Mouse (Mus musculus) small intestine, adult 2 months (tissue): ENCODE measurements around the gene Tcirg1. TPM values are rescaled to one million over a fixed set of nuclear protein-coding genes. Genes with fewer than 3 reads are reported as not detected.

Source experiments
- H3K27ac ChIP-seq: fragments of 200-500 bp; 2 replicates; pipeline ENCODE4 v1.5.1; 2012; ENCODE audit warnings: low read depth, low read length, control low read depth, inconsistent platforms; ENCODE audit not compliant: insufficient read depth
- H3K27me3 ChIP-seq: fragments of 200-500 bp; 2 replicates; pipeline ENCODE4 v1.6.1; 2012; ENCODE audit warnings: mild to moderate bottlenecking, moderate library complexity, low read length, inconsistent platforms; ENCODE audit not compliant: control insufficient read depth, insufficient read depth
- H3K36me3 ChIP-seq: fragments of 200-500 bp; 2 replicates; pipeline ENCODE4 v1.6.1; 2012; ENCODE audit warnings: mild to moderate bottlenecking, low read length, control low read depth, inconsistent platforms; ENCODE audit not compliant: control insufficient read depth, insufficient read depth
- H3K4me1 ChIP-seq: fragments of 200-500 bp; 2 replicates; pipeline ENCODE4 v1.6.1; 2012; ENCODE audit warnings: low read length, inconsistent platforms, mixed read lengths; ENCODE audit not compliant: control insufficient read depth, insufficient read depth, insufficient read length
- H3K4me3 ChIP-seq: fragments of 200-500 bp; 2 replicates; pipeline ENCODE4 v1.5.1; 2012; ENCODE audit warnings: low read depth, mild to moderate bottlenecking, control low read depth, inconsistent platforms, low read length, moderate library complexity
- CTCF ChIP-seq: fragments of 200-500 bp; IDR thresholded peaks from 2 replicates; pipeline ENCODE4 v1.5.1; 2012; ENCODE audit warnings: low read depth, mild to moderate bottlenecking, control low read depth, inconsistent platforms, low read length, moderate library complexity, mixed read lengths; ENCODE audit not compliant: insufficient replicate concordance, insufficient read length; ENCODE audit errors: extremely low read depth
- POLR2A ChIP-seq: fragments of 200-500 bp; IDR thresholded peaks from 2 replicates; pipeline ENCODE4 v1.6.1; 2012; ENCODE audit warnings: low read depth, mild to moderate bottlenecking, control low read depth, inconsistent platforms, low read length, moderate library complexity
- WGBS: fragments of 180-500 bp; shearing (Covaris S2); methylation state at CpG from one replicate; pipeline ENCODE4 v1.1.7; 2018; 5-methylcytosine and 5-hydroxymethylcytosine counted together
- polyA plus RNA-seq: library from polyadenylated mRNA; depleted of rRNA; stranded (reverse); fragments of >200 nt; gene quantifications from 2 replicates; pipeline ENCODE4 v1.2.3, GENCODE M21; 2012

The Tcirg1 gene
- polyA plus RNA-seq, 1 experiment = 148 TPM

DNA sequence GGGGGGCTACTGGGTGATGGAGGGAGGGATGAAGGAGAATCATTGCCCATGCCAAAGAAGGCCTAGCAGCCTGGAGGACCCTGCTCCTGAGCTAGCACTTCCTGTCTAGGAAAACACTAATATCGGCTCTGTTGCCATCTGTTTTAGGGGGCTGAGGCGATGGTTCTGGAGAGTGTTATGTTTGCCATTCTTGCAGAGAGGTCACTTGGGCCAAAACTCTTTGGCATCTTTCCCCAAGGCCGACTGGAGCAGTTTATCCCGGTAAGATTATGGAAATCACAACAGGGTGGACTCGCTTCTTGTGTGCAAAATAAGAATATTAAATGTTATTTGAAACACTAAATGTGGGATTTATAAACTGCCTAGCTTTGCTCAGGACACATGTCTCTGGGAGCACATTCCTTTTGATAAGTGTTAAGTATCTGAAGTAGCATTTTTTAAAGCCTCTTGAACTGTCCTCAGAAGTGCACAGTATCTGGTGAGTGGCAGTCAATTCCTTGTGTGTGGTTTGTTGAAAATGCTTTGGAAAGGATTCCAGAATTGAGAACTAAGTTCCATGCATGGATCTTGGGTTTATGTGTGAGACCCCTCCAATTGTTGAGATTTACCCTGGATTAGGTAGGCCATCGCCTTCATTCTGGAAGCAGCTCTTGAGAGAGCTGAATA is 22.5 kb downstream of the Tcirg1 start:
- no peak overlapping the region for H3K4me3 ChIP-seq
- no peaks in the 10 kb centered on the region for H3K27me3 ChIP-seq
- H3K36me3 ChIP-seq = peaks cover 46% of the 10 kb centered on the region
- TF ChIP-seq CTCF (no peak), POLR2A (no peak)
- WGBS = 70% methylated on average over 6 of the region's 6 CpGs
- H3K27ac ChIP-seq = no peak overlapping the region
- H3K4me1 ChIP-seq = no peaks in the 10 kb centered on the region

DNA sequence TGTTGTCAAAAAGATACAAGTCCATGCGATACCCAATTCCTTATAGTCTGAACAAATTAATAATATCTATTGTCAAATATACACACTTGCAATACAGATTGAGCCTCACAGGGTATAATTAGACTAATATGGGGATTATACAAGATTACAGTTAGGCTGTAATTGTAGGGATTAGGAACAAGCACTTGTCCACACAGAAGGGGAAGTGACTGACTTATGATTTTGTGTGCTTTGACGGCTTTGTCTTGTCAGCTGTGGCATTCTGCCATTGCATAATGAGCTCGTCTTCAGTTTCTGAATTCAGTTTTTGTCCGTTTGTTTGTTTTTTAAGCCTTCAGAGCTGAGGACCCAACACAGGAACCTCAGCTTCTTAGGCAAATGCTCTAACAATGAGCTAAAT is 24.7 kb downstream of the Tcirg1 start:
- WGBS = 78% methylated on average over 4 of the region's 4 CpGs
- Histone ChIP-seq H3K36me3 (peaks cover 35% of the 10 kb centered on the region), H3K27ac (no peak overlapping the region), H3K4me1 (no peaks in the 10 kb centered on the region), H3K27me3 (no peaks in the 10 kb centered on the region), H3K4me3 (no peak overlapping the region)
- TF ChIP-seq CTCF (no peak), POLR2A (no peak)

DNA sequence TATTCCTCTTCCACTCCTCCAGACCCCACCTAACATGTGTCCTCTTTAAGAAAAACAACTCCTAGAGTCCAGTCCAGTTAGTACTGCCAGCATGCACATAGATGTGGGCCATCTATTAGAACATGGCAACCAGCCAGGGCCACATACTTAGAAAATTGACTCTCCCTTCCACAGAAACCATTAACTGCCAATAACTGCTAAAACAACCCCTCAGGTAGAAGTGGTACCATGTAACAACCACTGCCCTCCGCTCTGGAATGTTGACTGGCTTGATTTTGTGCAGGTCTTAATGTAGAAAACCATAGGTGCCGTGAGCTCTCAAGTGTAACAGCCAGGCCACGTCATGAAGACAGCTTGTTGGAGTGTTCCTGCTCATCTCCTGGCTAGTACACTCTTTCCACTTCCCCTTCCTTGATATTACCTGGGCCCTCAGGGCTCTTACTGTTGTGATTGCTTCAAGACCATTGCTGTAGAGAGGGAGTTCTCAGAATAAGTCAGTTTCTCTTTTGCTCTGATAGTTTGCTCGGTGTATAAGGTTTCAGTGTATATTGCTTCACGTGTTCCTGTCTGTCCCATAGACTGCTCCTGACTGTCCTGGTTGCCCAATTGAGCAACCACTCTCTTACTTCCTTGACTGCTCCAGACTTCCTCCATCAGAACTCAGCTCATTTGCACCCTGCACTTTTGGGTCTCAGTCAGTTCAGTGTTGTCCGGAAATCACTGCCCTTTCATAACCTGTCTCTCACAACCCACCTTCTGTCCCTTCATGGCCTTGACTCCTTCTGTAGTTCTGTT is 26.7 kb downstream of the Tcirg1 start:
- Histone ChIP-seq H3K27me3 (no peaks in the 10 kb centered on the region), H3K4me1 (no peaks in the 10 kb centered on the region), H3K36me3 (peaks cover 25% of the 10 kb centered on the region), H3K4me3 (no peak overlapping the region), H3K27ac (no peak overlapping the region)
- WGBS = 61% methylated on average over 6 of the region's 6 CpGs
- TF ChIP-seq POLR2A = no peak
- TF ChIP-seq CTCF = no peak

DNA sequence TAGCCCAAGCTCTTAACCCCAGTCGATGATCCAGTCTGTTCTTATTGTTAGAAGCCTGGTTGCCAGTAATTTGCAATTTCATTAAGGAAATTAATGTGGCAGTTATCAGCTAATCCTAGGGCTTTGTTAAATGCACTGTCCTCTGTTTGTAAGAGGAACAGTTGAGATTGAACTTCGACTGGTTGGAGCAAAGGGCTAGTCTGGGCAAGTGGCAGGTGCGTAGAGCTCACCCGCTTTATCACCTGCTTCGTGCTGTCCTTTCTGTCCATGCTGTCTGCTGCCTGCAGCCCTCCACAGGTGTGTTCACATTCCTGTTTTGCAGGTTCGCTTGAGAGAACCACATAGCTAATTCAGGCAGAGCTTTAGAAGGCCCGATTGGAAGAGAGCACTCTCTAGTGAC is 31.9 kb downstream of the Tcirg1 start:
- no peak overlapping the region for H3K4me3 ChIP-seq
- no peaks in the 10 kb centered on the region for H3K27me3 ChIP-seq
- H3K36me3 ChIP-seq = peaks cover 10% of the 10 kb centered on the region
- H3K27ac ChIP-seq = peak overlapping the region; percentile 19
- TF ChIP-seq POLR2A = no peak
- TF ChIP-seq CTCF = no peak
- 25% methylated on average over 7 of the region's 7 CpGs for WGBS
- peaks cover 8% of the 10 kb centered on the region; the same call in 1 of the 2 replicates for H3K4me1 ChIP-seq

DNA sequence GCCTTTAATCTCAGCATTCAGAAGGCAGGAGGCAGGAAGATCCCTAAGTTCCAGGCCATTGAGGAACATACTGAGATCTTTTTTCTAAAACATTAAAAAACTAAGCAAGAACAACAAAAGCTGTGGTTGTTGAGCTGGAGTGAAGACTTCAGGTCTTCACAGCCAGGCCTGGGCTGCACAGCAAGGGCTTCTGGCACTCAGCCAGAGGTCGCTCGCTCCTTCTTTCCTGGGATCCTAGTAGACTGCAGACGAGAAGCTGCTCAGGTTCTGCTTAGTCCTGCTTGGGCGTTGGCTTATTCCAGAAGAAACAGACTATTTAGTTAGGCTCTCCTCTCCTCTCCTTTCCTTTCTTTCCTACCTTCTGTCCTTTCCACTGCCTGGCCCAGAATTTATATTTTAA is 34.6 kb downstream of the Tcirg1 start:
- 21% methylated on average over 4 of the region's 4 CpGs for WGBS
- Histone ChIP-seq H3K36me3 (peaks cover 8% of the 10 kb centered on the region), H3K27me3 (no peaks in the 10 kb centered on the region), H3K27ac (no peak overlapping the region), H3K4me3 (no peak overlapping the region), H3K4me1 (peaks cover 10% of the 10 kb centered on the region; the same call in 1 of the 2 replicates)
- TF ChIP-seq POLR2A = no peak
- no peak for TF ChIP-seq CTCF

DNA sequence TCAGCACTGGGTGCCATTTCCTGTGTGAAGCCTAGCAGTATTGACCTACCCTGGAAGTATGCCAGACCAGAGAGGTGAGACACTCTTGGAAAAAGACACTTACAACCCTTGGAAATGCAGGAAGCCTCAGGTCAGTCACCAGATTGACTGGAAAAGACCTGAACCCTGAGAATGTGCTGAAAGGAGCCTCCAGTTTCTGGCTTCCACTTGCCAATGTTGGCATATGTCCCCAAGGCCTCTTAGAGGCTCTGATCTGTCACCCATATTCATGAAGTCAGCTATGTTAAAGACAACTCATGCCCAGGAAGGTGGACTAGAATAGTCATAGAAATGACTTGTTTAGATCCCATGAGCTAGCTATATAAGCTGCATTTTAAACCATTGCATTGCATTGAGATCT is 35.5 kb downstream of the Tcirg1 start:
- Histone ChIP-seq H3K27me3 (no peaks in the 10 kb centered on the region), H3K4me1 (peaks cover 10% of the 10 kb centered on the region; the same call in 1 of the 2 replicates), H3K4me3 (no peak overlapping the region), H3K27ac (no peak overlapping the region), H3K36me3 (peaks cover 10% of the 10 kb centered on the region)
- TF ChIP-seq CTCF (no peak), POLR2A (no peak)

DNA sequence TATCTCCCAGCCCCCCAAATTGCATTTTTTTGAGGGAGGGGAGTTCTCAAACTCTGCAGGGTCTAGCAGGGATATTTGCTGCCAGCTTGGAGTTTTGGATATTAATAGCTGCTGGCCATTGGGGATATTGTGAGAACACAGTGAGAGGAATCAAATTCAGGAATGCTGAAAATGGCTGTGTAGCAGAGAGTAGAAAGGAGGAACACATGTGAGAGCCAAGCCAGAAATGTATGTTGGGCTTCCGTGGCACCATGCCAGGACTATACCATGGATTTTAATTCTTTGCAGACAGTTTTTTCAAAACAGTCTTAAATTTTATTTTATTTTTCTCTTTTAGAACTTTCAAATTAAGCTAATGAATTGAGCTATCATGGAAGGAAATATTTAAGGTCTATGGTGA is 38.6 kb downstream of the Tcirg1 start:
- peaks cover 17% of the 10 kb centered on the region for H3K36me3 ChIP-seq
- no peak for TF ChIP-seq POLR2A
- no peak for TF ChIP-seq CTCF
- no peaks in the 10 kb centered on the region for H3K27me3 ChIP-seq
- H3K4me1 ChIP-seq = peaks cover 7% of the 10 kb centered on the region; the same call in 1 of the 2 replicates
- H3K27ac ChIP-seq = no peak overlapping the region
- no peak overlapping the region for H3K4me3 ChIP-seq
- WGBS = 89% methylated on average over 1 of the region's 1 CpGs
